Mouse (Mus musculus): ENCODE measurements at regions not wholly inside any gene's neighbourhood (a gene's known extent, or its start where the extent isn't known, plus 50 kb on each side); places are given as distances from the start of the nearest gene placed in this dataset.

GRCm38 (mm10) chr17:60018752-60019323 is 1005.7 kb upstream of the Nudt12 start:
- no peak for DNase-seq

GRCm38 (mm10) chr17:59997952-59998351 is 984.8 kb upstream of the Nudt12 start:
- no peak for DNase-seq

DNA sequence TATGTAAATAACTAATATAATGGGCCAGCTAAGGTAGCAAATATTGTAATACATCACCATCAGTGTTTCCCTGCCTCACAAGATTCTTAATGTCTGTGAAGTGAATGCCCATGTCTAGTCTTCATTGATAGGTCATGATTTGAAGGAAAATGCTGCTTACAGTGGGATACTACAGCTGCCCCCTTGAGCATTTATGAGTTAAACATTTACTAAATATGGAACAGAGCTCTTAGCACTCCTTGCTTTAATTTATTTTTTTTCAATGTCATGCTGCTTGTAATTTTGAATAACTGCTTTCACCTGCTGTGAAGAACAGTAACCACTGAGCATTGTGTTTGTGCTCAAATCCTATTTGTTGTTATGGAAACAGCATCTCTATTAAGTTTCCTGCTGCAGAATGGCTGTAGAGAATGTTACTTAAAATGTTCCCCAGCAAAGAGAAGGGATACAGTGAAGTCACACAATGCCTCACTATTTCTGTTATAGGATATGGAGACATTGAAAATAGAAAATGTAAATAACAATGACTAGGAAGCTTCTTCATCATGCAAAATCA is 966.2 kb upstream of the Nudt12 start:
- no peak for DNase-seq

- DNase-seq: no peak
Measured at GRCm38 (mm10) chr17:59977136-59977770, 964.1 kb upstream of the Nudt12 start.

DNA sequence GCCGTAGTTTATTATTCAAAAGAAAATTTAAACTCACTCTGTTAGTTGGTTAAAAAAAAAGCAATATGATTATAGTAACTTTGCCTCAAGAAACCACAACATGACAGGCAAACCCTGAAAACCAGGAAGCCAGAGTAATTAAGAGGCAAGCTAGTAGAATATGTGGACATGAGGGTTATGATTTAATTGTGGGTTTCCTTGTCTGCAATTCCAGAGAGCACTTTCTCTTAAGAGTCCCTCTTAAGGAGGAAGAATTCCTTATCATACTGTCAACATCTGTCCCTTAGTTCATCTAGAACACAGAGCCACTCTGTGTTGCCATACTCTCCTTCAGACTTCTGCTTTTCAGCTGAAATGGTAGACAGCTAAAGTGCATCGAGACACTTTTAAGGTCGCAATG is 954.2 kb upstream of the Nudt12 start:
- DNase-seq: no peak

- DNase-seq: no peak
Measured at GRCm38 (mm10) chr17:59955300-59956057, 942.3 kb upstream of the Nudt12 start.

GRCm38 (mm10) chr17:59946433-59946832 is 933.3 kb upstream of the Nudt12 start:
- DNase-seq: no peak

DNA sequence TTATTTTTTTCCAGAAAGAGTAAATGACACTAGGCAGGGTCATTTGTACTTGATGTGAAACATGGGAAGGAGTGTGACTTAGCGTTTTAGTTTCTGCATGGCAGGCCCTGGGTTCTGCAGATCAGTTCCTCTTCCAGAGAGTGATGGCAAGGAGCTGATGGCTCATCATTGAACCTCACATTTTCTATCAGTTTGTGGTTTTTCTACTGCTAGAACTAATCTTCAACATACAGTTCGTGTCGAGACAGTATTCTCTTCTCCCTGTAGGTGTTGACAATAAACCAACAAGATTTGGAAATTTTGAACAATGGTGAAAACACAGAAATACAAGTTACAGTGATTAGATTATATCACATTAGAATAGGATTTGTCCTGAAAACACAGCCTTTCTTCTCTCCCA is 891.2 kb upstream of the Nudt12 start:
- DNase-seq: no peak

GRCm38 (mm10) chr17:59877791-59878190 is 864.6 kb upstream of the Nudt12 start:
- no peak for DNase-seq

GRCm38 (mm10) chr17:59848853-59849252 is 835.7 kb upstream of the Nudt12 start:
- DNase-seq: no peak

GRCm38 (mm10) chr17:59845261-59845819 is 832.2 kb upstream of the Nudt12 start:
- DNase-seq: no peak

- DNase-seq: no peak
Measured at GRCm38 (mm10) chr17:59805870-59806269, 792.7 kb upstream of the Nudt12 start.

DNA sequence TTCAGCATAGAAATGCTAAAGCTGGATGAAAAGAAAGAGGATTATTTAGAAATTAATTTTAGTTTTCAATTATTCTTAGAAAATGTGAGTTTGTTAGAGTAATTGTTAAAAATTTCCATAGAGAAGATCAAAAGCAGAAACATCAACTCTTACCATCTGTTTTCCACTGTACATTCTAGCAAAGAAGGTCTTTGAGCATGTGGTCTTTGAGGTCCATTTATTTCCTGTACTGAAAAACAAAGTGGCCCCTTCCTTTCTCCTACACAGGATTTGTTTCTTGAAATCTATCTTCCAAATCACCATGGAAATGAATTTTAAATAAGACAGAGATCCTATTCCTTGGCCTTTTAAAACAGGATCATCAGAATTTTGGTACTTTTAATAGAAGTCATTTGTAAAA is 780.3 kb upstream of the Nudt12 start:
- no peak for DNase-seq

GRCm38 (mm10) chr17:59792780-59793179 is 779.6 kb upstream of the Nudt12 start:
- DNase-seq: peak; percentile 2

- DNase-seq: peak; percentile 7
Measured at GRCm38 (mm10) chr17:59774075-59774474, 760.9 kb upstream of the Nudt12 start.

- no peak for DNase-seq
Measured at GRCm38 (mm10) chr17:59766580-59766979, 753.4 kb upstream of the Nudt12 start.

DNA sequence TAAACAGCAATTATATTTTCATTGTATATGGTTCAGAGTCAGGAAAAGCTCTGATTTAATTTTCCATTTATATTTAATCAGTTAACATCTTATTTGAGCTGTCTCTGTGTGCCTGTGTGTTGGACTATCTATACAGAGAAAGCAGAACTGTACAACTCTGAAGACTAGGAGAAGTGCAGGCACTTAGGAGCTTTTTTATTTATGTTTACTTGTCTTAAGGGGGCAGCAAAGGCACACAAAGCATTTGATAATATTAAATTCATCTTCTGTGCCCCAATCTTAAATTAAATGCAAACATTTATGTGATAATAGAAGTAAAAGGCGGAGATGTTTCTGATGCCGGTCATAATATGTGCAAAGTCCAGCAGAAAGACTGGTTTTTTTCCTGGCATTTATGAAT is 751.3 kb upstream of the Nudt12 start:
- no peak for DNase-seq

DNA sequence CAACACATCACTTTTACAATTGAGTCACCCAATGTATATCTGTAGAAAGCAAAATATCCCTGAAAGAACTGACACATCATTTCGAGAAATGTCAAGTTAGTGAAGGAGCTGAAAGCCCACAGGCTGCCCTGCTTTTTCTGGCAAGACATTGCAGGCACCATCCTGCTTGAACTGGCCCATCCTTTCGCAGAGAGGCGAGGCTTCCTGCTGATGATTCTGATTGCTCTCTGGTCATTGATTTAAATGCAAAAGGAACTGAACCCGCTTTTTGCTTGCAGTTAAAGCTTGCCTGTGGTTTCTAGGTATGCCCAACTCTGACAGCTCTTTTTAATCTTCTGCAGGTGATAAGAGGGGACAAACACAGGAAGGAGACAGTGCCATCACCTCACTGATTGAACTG is 748.9 kb upstream of the Nudt12 start:
- DNase-seq: no peak

GRCm38 (mm10) chr17:59760889-59761288 is 747.7 kb upstream of the Nudt12 start:
- no peak for DNase-seq

DNA sequence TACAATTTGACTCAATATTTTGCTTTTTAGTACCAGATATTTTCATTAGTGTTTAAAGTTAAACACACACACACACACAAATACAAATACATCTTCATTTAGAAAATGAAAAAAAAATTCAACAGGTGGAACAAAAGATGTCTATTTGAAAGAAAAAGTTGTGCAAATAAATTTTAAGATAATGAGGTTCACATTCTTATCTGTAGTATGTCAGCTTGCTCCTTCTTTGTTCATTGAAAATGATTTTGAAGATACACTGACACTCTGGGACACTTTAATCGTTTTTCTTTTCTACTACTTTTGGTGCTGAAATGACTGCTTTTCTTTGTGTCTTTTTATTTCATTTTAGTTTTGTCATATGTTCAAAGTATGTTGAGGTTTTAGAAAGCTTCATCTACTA is 732.9 kb upstream of the Nudt12 start:
- no peak for DNase-seq
